Comparison of ENCODE assay signal across 8 mouse cellular contexts in genomic region chr2:164073918-164074578, GRCm38 (mm10). TPM values are rescaled to one million over a fixed set of nuclear protein-coding genes. Genes with fewer than 3 reads are reported as not detected.
DNase-seq lines count a peak whose midpoint lies in the region; ATAC-seq lines count a peak whose summit lies in the region.

No protein-coding gene starts in this region.

- H3K4me2 ChIP-seq in forebrain, embryonic 11.5 days (ENCODE audit: low read depth, low read length, severe bottlenecking), result peak overlapping the region; percentile 89
- H3K4me2 ChIP-seq in heart, embryonic 16.5 days (ENCODE audit: low read depth, low read length), result peak overlapping the region; percentile 71
- H3K4me2 ChIP-seq in liver, embryonic 15.5 days, result peak overlapping the region; percentile 93
- H3K4me2 ChIP-seq in neural tube, embryonic 12.5 days (replicated peaks), result peak overlapping the region; percentile 91

- H3K4me3 ChIP-seq in forebrain, embryonic 11.5 days (ENCODE audit: low read depth, low read length), result peak overlapping the region; percentile 94
- H3K4me3 ChIP-seq in heart, embryonic 16.5 days (ENCODE audit: low read length), result peak overlapping the region; percentile 94
- peak overlapping the region; percentile 98 for H3K4me3 ChIP-seq in liver, embryonic 15.5 days (replicated peaks)
- H3K4me3 ChIP-seq in neural tube, embryonic 12.5 days, result peak overlapping the region; percentile 66

- H3K4me1 ChIP-seq in forebrain, embryonic 11.5 days (replicated peaks; ENCODE audit: control insufficient read depth, insufficient read depth, low read length), result peaks cover 7% of the 10 kb centered on the region
- H3K4me1 ChIP-seq in heart, embryonic 16.5 days (ENCODE audit: control insufficient read depth, insufficient read depth, low read length), result peaks cover 18% of the 10 kb centered on the region
- peaks cover 58% of the 10 kb centered on the region for H3K4me1 ChIP-seq in liver, embryonic 15.5 days (replicated peaks)
- peaks cover 21% of the 10 kb centered on the region for H3K4me1 ChIP-seq in neural tube, embryonic 12.5 days

- WGBS in forebrain, embryonic 11.5 days, result under 1% methylated on average over 48 of the region's 48 CpGs
- WGBS in heart, embryonic 16.5 days, result 0% methylated on average over 48 of the region's 48 CpGs
- WGBS in liver, embryonic 15.5 days (ENCODE audit: insufficient replicate concordance), result under 1% methylated on average over 48 of the region's 48 CpGs
- under 1% methylated on average over 48 of the region's 48 CpGs for WGBS in neural tube, embryonic 12.5 days

- H3K9me3 ChIP-seq in forebrain, embryonic 11.5 days (ENCODE audit: control insufficient read depth, low read length), result no peaks in the 10 kb centered on the region
- no peaks in the 10 kb centered on the region for H3K9me3 ChIP-seq in heart, embryonic 16.5 days (replicated peaks; ENCODE audit: control insufficient read depth, low read length)
- no peaks in the 10 kb centered on the region for H3K9me3 ChIP-seq in liver, embryonic 15.5 days (replicated peaks)
- no peaks in the 10 kb centered on the region for H3K9me3 ChIP-seq in neural tube, embryonic 12.5 days

- peak; percentile 85 for ATAC-seq in forebrain, embryonic 11.5 days (replicated peaks; ENCODE audit: low FRiP score)
- peak; percentile 81 for ATAC-seq in heart, embryonic 16.5 days (replicated peaks; ENCODE audit: extremely low read depth, insufficient read depth, low FRiP score)
- ATAC-seq in liver, embryonic 15.5 days (ENCODE audit: insufficient read depth), result peak; percentile 78
- ATAC-seq in neural tube, embryonic 12.5 days (ENCODE audit: low FRiP score, low read depth), result peak; percentile 69

- no peaks in the 10 kb centered on the region for H3K27me3 ChIP-seq in forebrain, embryonic 11.5 days (ENCODE audit: control insufficient read depth, insufficient read depth, low read length)
- no peaks in the 10 kb centered on the region for H3K27me3 ChIP-seq in heart, embryonic 16.5 days (ENCODE audit: control insufficient read depth, insufficient read depth, low read length)
- H3K27me3 ChIP-seq in liver, embryonic 15.5 days, result no peaks in the 10 kb centered on the region
- H3K27me3 ChIP-seq in neural tube, embryonic 12.5 days (replicated peaks), result no peaks in the 10 kb centered on the region

- H3K36me3 ChIP-seq in forebrain, embryonic 11.5 days (ENCODE audit: control insufficient read depth, insufficient read depth, low read length), result no peaks in the 10 kb centered on the region
- H3K36me3 ChIP-seq in heart, embryonic 16.5 days (ENCODE audit: control insufficient read depth, insufficient read depth), result no peaks in the 10 kb centered on the region
- H3K36me3 ChIP-seq in liver, embryonic 15.5 days (replicated peaks), result no peaks in the 10 kb centered on the region
- no peaks in the 10 kb centered on the region for H3K36me3 ChIP-seq in neural tube, embryonic 12.5 days

- no peak overlapping the region for H3K27ac ChIP-seq in forebrain, embryonic 11.5 days (ENCODE audit: low read depth, low read length)
- peak overlapping the region; percentile 63 for H3K27ac ChIP-seq in heart, embryonic 16.5 days (ENCODE audit: low read length)
- peak overlapping the region; percentile 83 for H3K27ac ChIP-seq in liver, embryonic 15.5 days (replicated peaks)
- H3K27ac ChIP-seq in neural tube, embryonic 12.5 days, result no peak overlapping the region

- DNase-seq in CD8-positive naive resting alpha-beta T cell, adult 2 months (ENCODE audit: low read depth in 2 of 2, low spot score in 2 of 2), result peak; percentile 99
- DNase-seq in c-Kit-positive CD71-negative TER-119-negative erythroid progenitor cells, embryonic 14.5 days (ENCODE audit: low read depth), result peak; percentile 99
- peak; percentile 98 for DNase-seq in forebrain, embryonic 11.5 days (ENCODE audit: low spot score)
- peak; percentile 98 to 99 for DNase-seq in kidney, postnatal 36 days
- DNase-seq in telencephalon, adult 2 months (ENCODE audit: low read depth, low spot score), result peak; percentile 91

- peak overlapping the region; percentile 81 for H3K9ac ChIP-seq in forebrain, embryonic 11.5 days (ENCODE audit: low read length)
- H3K9ac ChIP-seq in heart, embryonic 16.5 days (ENCODE audit: low read length), result peak overlapping the region; percentile 91
- peak overlapping the region; percentile 84 for H3K9ac ChIP-seq in liver, embryonic 15.5 days
- H3K9ac ChIP-seq in neural tube, embryonic 12.5 days, result peak overlapping the region; percentile 77

RNA-seq across cellular contexts. Expression of gene Tomm34, which starts 3.1 kb away (rescaled TPM):
- 52.7 and 54.9 TPM in 2 replicates for polyA plus RNA-seq in forebrain, embryonic 11.5 days (2014; fragmentation: Nextera tagmentation; extraction: Ambion mirVana)
- 49.4 and 51.6 TPM in 2 replicates for polyA plus RNA-seq in heart, embryonic 16.5 days (2015; fragmentation: Nextera tagmentation; extraction: Ambion mirVana)
- polyA plus RNA-seq in liver, embryonic 15.5 days (2015; fragmentation: Nextera tagmentation; extraction: Ambion mirVana), result 19.1 and 20.9 TPM in 2 replicates
- 43.4 and 46.2 TPM in 2 replicates for polyA plus RNA-seq in neural tube, embryonic 12.5 days (2016; fragmentation: Nextera tagmentation; extraction: Ambion mirVana)

RNA-seq across cellular contexts. Expression of gene Stk4, which starts 3.9 kb away (rescaled TPM):
- 39.9 and 40.1 TPM in 2 replicates for polyA plus RNA-seq in forebrain, embryonic 11.5 days (2014; fragmentation: Nextera tagmentation; extraction: Ambion mirVana)
- polyA plus RNA-seq in heart, embryonic 16.5 days (2015; fragmentation: Nextera tagmentation; extraction: Ambion mirVana), result 15.2 and 17.8 TPM in 2 replicates
- 12.4 and 14.3 TPM in 2 replicates for polyA plus RNA-seq in liver, embryonic 15.5 days (2015; fragmentation: Nextera tagmentation; extraction: Ambion mirVana)
- 27.7 and 28.8 TPM in 2 replicates for polyA plus RNA-seq in neural tube, embryonic 12.5 days (2016; fragmentation: Nextera tagmentation; extraction: Ambion mirVana)

RNA-seq across cellular contexts. Expression of gene Pabpc1l, which starts 48.8 kb away (rescaled TPM):
- polyA plus RNA-seq in forebrain, embryonic 11.5 days (2014; fragmentation: Nextera tagmentation; extraction: Ambion mirVana), result 1.4 and 1.5 TPM in 2 replicates
- 0.57 and 0.80 TPM in 2 replicates for polyA plus RNA-seq in heart, embryonic 16.5 days (2015; fragmentation: Nextera tagmentation; extraction: Ambion mirVana)
- polyA plus RNA-seq in liver, embryonic 15.5 days (2015; fragmentation: Nextera tagmentation; extraction: Ambion mirVana), result 0.32 and 0.54 TPM in 2 replicates
- 2.1 and 2.2 TPM in 2 replicates for polyA plus RNA-seq in neural tube, embryonic 12.5 days (2016; fragmentation: Nextera tagmentation; extraction: Ambion mirVana)

Comparison
In these comparisons a context has a peak if more than half of its experiments do, and no peak if none do; other contexts are left out.
1. H3K27ac ChIP-seq: peak in heart, embryonic 16.5 days (single experiment) and liver, embryonic 15.5 days (single experiment); none in forebrain, embryonic 11.5 days (single experiment) and neural tube, embryonic 12.5 days (single experiment).
2. Peak in every context shown above with its lines, with median percentiles within 50 percentile points of each other: DNase-seq, ATAC-seq, H3K4me2 ChIP-seq, H3K4me3 ChIP-seq and H3K9ac ChIP-seq.